In the genomic region with DNA sequence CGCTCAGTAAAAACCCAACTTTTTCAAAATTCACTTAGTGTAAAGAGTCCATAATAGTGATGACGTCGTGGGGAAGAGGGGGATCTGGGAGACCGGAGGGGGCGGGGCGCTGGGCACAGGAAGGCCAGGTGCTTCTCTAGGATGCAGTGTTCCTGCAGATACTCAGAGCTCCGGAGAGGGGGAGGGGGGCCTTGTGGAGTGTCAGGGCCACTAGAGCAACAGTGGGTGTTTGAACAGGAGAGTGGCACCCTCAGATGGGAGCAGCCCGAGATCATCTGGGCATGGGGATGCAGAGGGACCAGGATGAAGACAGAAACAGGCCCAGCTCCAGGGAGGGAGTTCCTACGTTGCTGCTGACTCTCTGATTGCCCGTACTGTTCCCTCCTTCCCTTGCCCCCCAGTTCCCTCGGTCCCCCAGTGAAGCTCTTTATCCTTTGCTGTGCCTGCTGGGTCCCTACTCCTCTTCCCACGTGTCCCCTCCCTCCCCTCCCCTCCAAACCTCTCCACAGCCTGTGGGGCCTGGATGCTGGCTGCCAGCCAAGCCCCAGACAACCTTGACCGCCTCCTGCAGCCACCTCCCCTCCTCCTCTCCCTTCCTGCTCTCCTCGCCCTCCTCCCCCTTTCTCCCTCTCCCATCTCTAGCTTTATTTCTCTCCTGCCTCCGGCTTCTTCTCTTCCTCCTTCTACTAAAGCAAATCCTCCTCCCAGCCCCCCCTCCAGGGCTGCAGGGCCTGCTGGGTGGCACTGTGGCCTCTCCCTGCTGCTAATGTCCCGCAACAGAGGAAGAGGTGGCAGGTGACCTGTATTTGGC, we compare ENCODE assay signal across 8 mouse cellular contexts. TPM values are rescaled to one million over a fixed set of nuclear protein-coding genes. Genes with fewer than 3 reads are reported as not detected.
DNase-seq lines count a peak whose midpoint lies in the region; ATAC-seq and TF ChIP-seq lines count a peak whose summit lies in the region.

No protein-coding gene starts in this region.

- peaks cover 84% of the 10 kb centered on the region for H3K4me1 ChIP-seq in thymus, adult 2 months (replicated peaks; ENCODE audit: control insufficient read depth, insufficient read depth, low read length)
- peaks cover 90% of the 10 kb centered on the region for H3K4me1 ChIP-seq in limb, embryonic 10.5 days
- peaks cover 32% of the 10 kb centered on the region for H3K4me1 ChIP-seq in neural tube, embryonic 11.5 days (ENCODE audit: control insufficient read depth, insufficient read depth, low read length)

- 43% methylated on average over 16 of the region's 16 CpGs for WGBS in thymus, adult 2 months
- WGBS in limb, embryonic 10.5 days, result 12% methylated on average over 16 of the region's 16 CpGs
- 14% methylated on average over 16 of the region's 16 CpGs for WGBS in neural tube, embryonic 11.5 days

- intact Hi-C loops in heart, postnatal 10 days (cut with DNase I), result no loop called here
- intact Hi-C loops in gastrocnemius, postnatal 14 days (cut with DNase I; ENCODE audit: low total_unique reads), result loop anchor here (5.0 kb wide), 1 partner anchor 34 kb away; a partner anchor contains a TSS

- TF ChIP-seq CTCF in thymus, adult 2 months (IDR thresholded peaks at IDR 0.05; ENCODE audit: borderline replicate concordance, control insufficient read depth, extremely low read depth, insufficient read depth, low read length, poor library complexity), result no peak

- H3K9ac ChIP-seq in neural tube, embryonic 11.5 days (ENCODE audit: low read length), result peak overlapping the region; percentile 18; the same call in 1 of the 2 replicates

- H3K36me3 ChIP-seq in thymus, adult 2 months (ENCODE audit: control insufficient read depth, insufficient read depth, low read length), result peaks cover 27% of the 10 kb centered on the region
- peaks cover 39% of the 10 kb centered on the region for H3K36me3 ChIP-seq in limb, embryonic 10.5 days
- H3K36me3 ChIP-seq in neural tube, embryonic 11.5 days (ENCODE audit: control insufficient read depth, insufficient read depth, low read length), result peaks cover 9% of the 10 kb centered on the region

- no peaks in the 10 kb centered on the region for H3K27me3 ChIP-seq in thymus, adult 2 months (ENCODE audit: control insufficient read depth, insufficient read depth, low read length)
- H3K27me3 ChIP-seq in limb, embryonic 10.5 days (ENCODE audit: low read depth, poor library complexity, severe bottlenecking), result peaks cover 51% of the 10 kb centered on the region
- H3K27me3 ChIP-seq in neural tube, embryonic 11.5 days (ENCODE audit: control insufficient read depth, insufficient read depth, low read length), result peaks cover 39% of the 10 kb centered on the region

- no peak for ATAC-seq in neural tube, embryonic 11.5 days (ENCODE audit: insufficient read depth, low FRiP score, low TSS enrichment)

- no peak overlapping the region for H3K27ac ChIP-seq in thymus, adult 2 months (ENCODE audit: control insufficient read depth, insufficient read depth, low read length)
- H3K27ac ChIP-seq in limb, embryonic 10.5 days, result peak overlapping the region; percentile 87
- H3K27ac ChIP-seq in neural tube, embryonic 11.5 days (ENCODE audit: low read depth, low read length), result no peak overlapping the region

- TF ChIP-seq POLR2A in thymus, adult 2 months (IDR thresholded peaks at IDR 0.05; ENCODE audit: control insufficient read depth, extremely low read depth, insufficient read depth, low read length, poor library complexity), result no peak

- no peak overlapping the region for H3K4me3 ChIP-seq in thymus, adult 2 months (ENCODE audit: control insufficient read depth, insufficient read depth, low read length)
- peak overlapping the region; percentile 27 for H3K4me3 ChIP-seq in limb, embryonic 10.5 days
- no peak overlapping the region for H3K4me3 ChIP-seq in neural tube, embryonic 11.5 days (ENCODE audit: low read depth, low read length)

- no peaks in the 10 kb centered on the region for H3K9me3 ChIP-seq in limb, embryonic 10.5 days (replicated peaks)
- no peaks in the 10 kb centered on the region for H3K9me3 ChIP-seq in neural tube, embryonic 11.5 days (ENCODE audit: control insufficient read depth, low read length)

- H3K4me2 ChIP-seq in neural tube, embryonic 11.5 days (ENCODE audit: low read depth), result peak overlapping the region; percentile 8; the same call in 1 of the 2 replicates

- peak; percentile 58 for DNase-seq in thymus, adult 2 months
- DNase-seq in thymus, postnatal 10 days (ENCODE audit: low spot score in 2 of 2), result no peak
- DNase-seq in heart, postnatal 10 days, result peak; percentile 61 to 70
- peak; percentile 77 for DNase-seq in limb, embryonic 10.5 days (ENCODE audit: low spot score)
- DNase-seq in neural tube, embryonic 11.5 days (ENCODE audit: low spot score), result peak; percentile 76
- DNase-seq in embryo, embryonic 10.5 days (ENCODE audit: low spot score), result no peak
- DNase-seq in gastrocnemius, postnatal 14 days, result no peak
- DNase-seq in gastrocnemius, adult 8-10 months (ENCODE audit: low spot score in 2 of 2), result no peak

RNA-seq across cellular contexts. Expression of a gene that starts 5.8 kb away (rescaled TPM):
- 100 and 115 TPM in 2 replicates for polyA plus RNA-seq in thymus, adult 2 months (2012; rRNA removed)
- total RNA-seq in heart, postnatal 10 days (2021), result 10 to 100 TPM in 1 of 2 experiments, 1 to 10 TPM in 1; 8.1 to 11.2 TPM
- 17.1 and 28.2 TPM in 2 replicates for polyA plus RNA-seq in limb, embryonic 10.5 days (2016; fragmentation: Nextera tagmentation; extraction: Ambion mirVana)
- polyA plus RNA-seq in neural tube, embryonic 11.5 days (2014; fragmentation: Nextera tagmentation; extraction: Ambion mirVana), result 7.0 and 7.3 TPM in 2 replicates
- total RNA-seq in gastrocnemius, postnatal 14 days (2021), result 1 to 10 TPM; 4.3 to 4.4 TPM
- 1 to 10 TPM; 3.1 to 4.3 (median 4.0) TPM for total RNA-seq in gastrocnemius, adult 8-10 months (2022)

RNA-seq across cellular contexts. Expression of a gene that starts 9.3 kb away (rescaled TPM):
- polyA plus RNA-seq in thymus, adult 2 months (2012; rRNA removed), result 3,110 and 3,125 TPM in 2 replicates
- 100 to 1,000 TPM; 867 to 890 TPM for total RNA-seq in heart, postnatal 10 days (2021)
- 337 and 432 TPM in 2 replicates for polyA plus RNA-seq in limb, embryonic 10.5 days (2016; fragmentation: Nextera tagmentation; extraction: Ambion mirVana)
- polyA plus RNA-seq in neural tube, embryonic 11.5 days (2014; fragmentation: Nextera tagmentation; extraction: Ambion mirVana), result 266 and 278 TPM in 2 replicates
- total RNA-seq in gastrocnemius, postnatal 14 days (2021), result 100 to 1,000 TPM; 660 to 698 TPM
- 100 to 1,000 TPM; 851 to 988 (median 920) TPM for total RNA-seq in gastrocnemius, adult 8-10 months (2022)

RNA-seq across cellular contexts. Expression of a gene that starts 23.6 kb away (rescaled TPM):
- polyA plus RNA-seq in thymus, adult 2 months (2012; rRNA removed), result 73.1 and 81.0 TPM in 2 replicates
- 10 to 100 TPM; 59.2 to 60.6 TPM for total RNA-seq in heart, postnatal 10 days (2021)
- 88.5 and 91.5 TPM in 2 replicates for polyA plus RNA-seq in limb, embryonic 10.5 days (2016; fragmentation: Nextera tagmentation; extraction: Ambion mirVana)
- 74.6 and 78.8 TPM in 2 replicates for polyA plus RNA-seq in neural tube, embryonic 11.5 days (2014; fragmentation: Nextera tagmentation; extraction: Ambion mirVana)
- total RNA-seq in gastrocnemius, postnatal 14 days (2021), result 10 to 100 TPM; 31.6 to 34.6 TPM
- 10 to 100 TPM; 26.2 to 30.7 (median 28.4) TPM for total RNA-seq in gastrocnemius, adult 8-10 months (2022)

RNA-seq across cellular contexts. Expression of a gene that starts 32.3 kb away (rescaled TPM):
- polyA plus RNA-seq in thymus, adult 2 months (2012; rRNA removed), result 22.5 and 28.8 TPM in 2 replicates
- 10 to 100 TPM; 10.2 to 11.1 TPM for total RNA-seq in heart, postnatal 10 days (2021)
- polyA plus RNA-seq in limb, embryonic 10.5 days (2016; fragmentation: Nextera tagmentation; extraction: Ambion mirVana), result 12.6 and 15.5 TPM in 2 replicates
- 6.4 and 7.0 TPM in 2 replicates for polyA plus RNA-seq in neural tube, embryonic 11.5 days (2014; fragmentation: Nextera tagmentation; extraction: Ambion mirVana)
- 1 to 10 TPM; 2.4 to 4.4 TPM for total RNA-seq in gastrocnemius, postnatal 14 days (2021)
- total RNA-seq in gastrocnemius, adult 8-10 months (2022), result 1 to 10 TPM; 4.1 to 6.9 (median 5.3) TPM

RNA-seq across cellular contexts. Expression of a gene that starts 37.5 kb away (rescaled TPM):
- polyA plus RNA-seq in thymus, adult 2 months (2012; rRNA removed), result 2.8 and 3.3 TPM in 2 replicates
- total RNA-seq in heart, postnatal 10 days (2021), result 1 to 10 TPM; 1.3 to 1.4 TPM
- polyA plus RNA-seq in limb, embryonic 10.5 days (2016; fragmentation: Nextera tagmentation; extraction: Ambion mirVana), result 1.4 TPM in 2 replicates
- polyA plus RNA-seq in neural tube, embryonic 11.5 days (2014; fragmentation: Nextera tagmentation; extraction: Ambion mirVana), result 0.43 and 0.80 TPM in 2 replicates
- total RNA-seq in gastrocnemius, postnatal 14 days (2021), result 1 to 10 TPM; 1.7 to 2.2 TPM
- total RNA-seq in gastrocnemius, adult 8-10 months (2022), result 1 to 10 TPM; 2.8 to 3.8 (median 3.0) TPM

Comparison
In these comparisons a context has a peak if more than half of its experiments do, and no peak if none do; other contexts are left out.
1. DNase-seq: peak in thymus, adult 2 months (single experiment), heart, postnatal 10 days (2 of 2), limb, embryonic 10.5 days (single experiment) and neural tube, embryonic 11.5 days (single experiment); none in thymus, postnatal 10 days (0 of 2), embryo, embryonic 10.5 days (single experiment), gastrocnemius, postnatal 14 days (single experiment) and gastrocnemius, adult 8-10 months (0 of 2).